Mouse (Mus musculus): Measurements from ENCODE around the gene Zdhhc5. TPM values are rescaled to one million over a fixed set of nuclear protein-coding genes. Genes with fewer than 3 reads are reported as not detected.

Zdhhc5 gene
- polyA plus RNA-seq (2015; fragmentation: Nextera tagmentation; extraction: Ambion mirVana): 17.7 and 18.9 TPM in 2 replicates

- Histone ChIP-seq H3K36me3 (ENCODE audit: control insufficient read depth, insufficient read depth) (peaks cover 12% of the 10 kb centered on the region), H3K4me3 (ENCODE audit: low read depth, low read length) (peak within 1 kb of the TSS; percentile 99), H3K27me3 (ENCODE audit: control insufficient read depth, insufficient read depth, low read depth, low read length) (no peaks in the 10 kb centered on the region), H3K4me2 (ENCODE audit: low read depth, low read length) (peak within 1 kb of the TSS; percentile 96), H3K27ac (ENCODE audit: low read length) (peak within 1 kb of the TSS; percentile 98), H3K4me1 (ENCODE audit: control insufficient read depth, low read depth, low read length) (peaks cover 22% of the 10 kb centered on the region), H3K9me3 (replicated peaks; ENCODE audit: control insufficient read depth, low read length) (no peaks in the 10 kb centered on the region), H3K9ac (ENCODE audit: low read depth, low read length) (peak within 1 kb of the TSS; percentile 99)
- peak; percentile 89 for ATAC-seq (ENCODE audit: low read depth)
- WGBS (ENCODE audit: insufficient replicate concordance): under 1% methylated on average over 106 of the region's 107 CpGs
These were observed at the start of gene Zdhhc5 for GRCm38 (mm10) chr2:84714811-84715561. Gene Zdhhc5 (minus strand): TSS chr2:84715180.

- Histone ChIP-seq H3K4me2 (ENCODE audit: low read depth, low read length) (no peak overlapping the region), H3K27me3 (ENCODE audit: control insufficient read depth, insufficient read depth, low read depth, low read length) (no peaks in the 10 kb centered on the region; the same call in 1 of the 2 replicates), H3K4me3 (ENCODE audit: low read depth, low read length) (no peak overlapping the region), H3K9ac (ENCODE audit: low read depth, low read length) (no peak overlapping the region), H3K9me3 (replicated peaks; ENCODE audit: control insufficient read depth, low read length) (no peaks in the 10 kb centered on the region), H3K36me3 (ENCODE audit: control insufficient read depth, insufficient read depth) (no peaks in the 10 kb centered on the region), H3K27ac (ENCODE audit: low read length) (no peak overlapping the region), H3K4me1 (ENCODE audit: control insufficient read depth, low read depth, low read length) (no peaks in the 10 kb centered on the region; the same call in 1 of the 2 replicates)
- ATAC-seq (ENCODE audit: low read depth): no peak
- 18% methylated on average over 1 of the region's 1 CpGs for WGBS (ENCODE audit: insufficient replicate concordance)
These were observed 47.8 kb upstream of the Zdhhc5 start for GRCm38 (mm10) chr2:84762818-84763217.

- H3K9me3 ChIP-seq (replicated peaks; ENCODE audit: control insufficient read depth, low read length): no peaks in the 10 kb centered on the region
- no peaks in the 10 kb centered on the region for H3K36me3 ChIP-seq (ENCODE audit: control insufficient read depth, insufficient read depth)
- H3K9ac ChIP-seq (ENCODE audit: low read depth, low read length): no peak overlapping the region
- 0 out of 2 replicates have a peak overlapping the region, but pooled peaks have one; percentile 30 for H3K27ac ChIP-seq (ENCODE audit: low read length)
- WGBS (ENCODE audit: insufficient replicate concordance): 47% methylated on average over 4 of the region's 4 CpGs
- no peaks in the 10 kb centered on the region; the same call in 1 of the 2 replicates for H3K4me1 ChIP-seq (ENCODE audit: control insufficient read depth, low read depth, low read length)
- H3K27me3 ChIP-seq (ENCODE audit: control insufficient read depth, insufficient read depth, low read depth, low read length): no peaks in the 10 kb centered on the region; the same call in 1 of the 2 replicates
- no peak overlapping the region for H3K4me3 ChIP-seq (ENCODE audit: low read depth, low read length)
- no peak overlapping the region for H3K4me2 ChIP-seq (ENCODE audit: low read depth, low read length)
- ATAC-seq (ENCODE audit: low read depth): no peak
These were observed 47.3 kb upstream of the Zdhhc5 start for GRCm38 (mm10) chr2:84762295-84762694.

GRCm38 (mm10) chr2:84761840-84762239 lies 46.9 kb upstream of the Zdhhc5 start:
- Histone ChIP-seq H3K36me3 (ENCODE audit: control insufficient read depth, insufficient read depth) (no peaks in the 10 kb centered on the region), H3K4me3 (ENCODE audit: low read depth, low read length) (no peak overlapping the region), H3K27ac (ENCODE audit: low read length) (peak overlapping the region; percentile 30; the same call in 1 of the 2 replicates), H3K4me1 (ENCODE audit: control insufficient read depth, low read depth, low read length) (no peaks in the 10 kb centered on the region; the same call in 1 of the 2 replicates), H3K4me2 (ENCODE audit: low read depth, low read length) (no peak overlapping the region), H3K9ac (ENCODE audit: low read depth, low read length) (no peak overlapping the region), H3K27me3 (ENCODE audit: control insufficient read depth, insufficient read depth, low read depth, low read length) (no peaks in the 10 kb centered on the region; the same call in 1 of the 2 replicates), H3K9me3 (replicated peaks; ENCODE audit: control insufficient read depth, low read length) (no peaks in the 10 kb centered on the region)
- peak; percentile 38; the same call in 1 of the 2 replicates for ATAC-seq (ENCODE audit: low read depth)
- 40% methylated on average over 1 of the region's 1 CpGs for WGBS (ENCODE audit: insufficient replicate concordance)

- Histone ChIP-seq H3K27me3 (ENCODE audit: control insufficient read depth, insufficient read depth, low read depth, low read length) (no peaks in the 10 kb centered on the region; the same call in 1 of the 2 replicates), H3K4me1 (ENCODE audit: control insufficient read depth, low read depth, low read length) (no peaks in the 10 kb centered on the region; the same call in 1 of the 2 replicates), H3K27ac (ENCODE audit: low read length) (peak overlapping the region; percentile 15; the same call in 1 of the 2 replicates), H3K9me3 (replicated peaks; ENCODE audit: control insufficient read depth, low read length) (no peaks in the 10 kb centered on the region), H3K9ac (ENCODE audit: low read depth, low read length) (no peak overlapping the region), H3K4me3 (ENCODE audit: low read depth, low read length) (no peak overlapping the region), H3K36me3 (ENCODE audit: control insufficient read depth, insufficient read depth) (no peaks in the 10 kb centered on the region), H3K4me2 (ENCODE audit: low read depth, low read length) (no peak overlapping the region)
- 58% methylated on average over 3 of the region's 3 CpGs for WGBS (ENCODE audit: insufficient replicate concordance)
- no peak for ATAC-seq (ENCODE audit: low read depth)
These were observed 46.3 kb upstream of the Zdhhc5 start for GRCm38 (mm10) chr2:84761309-84761708.

- Histone ChIP-seq H3K4me1 (ENCODE audit: control insufficient read depth, low read depth, low read length) (no peaks in the 10 kb centered on the region; the same call in 1 of the 2 replicates), H3K9me3 (replicated peaks; ENCODE audit: control insufficient read depth, low read length) (no peaks in the 10 kb centered on the region), H3K4me3 (ENCODE audit: low read depth, low read length) (no peak overlapping the region), H3K9ac (ENCODE audit: low read depth, low read length) (no peak overlapping the region), H3K4me2 (ENCODE audit: low read depth, low read length) (no peak overlapping the region), H3K36me3 (ENCODE audit: control insufficient read depth, insufficient read depth) (no peaks in the 10 kb centered on the region), H3K27me3 (ENCODE audit: control insufficient read depth, insufficient read depth, low read depth, low read length) (no peaks in the 10 kb centered on the region; the same call in 1 of the 2 replicates), H3K27ac (ENCODE audit: low read length) (no peak overlapping the region)
- 61% methylated on average over 8 of the region's 8 CpGs for WGBS (ENCODE audit: insufficient replicate concordance)
- no peak for ATAC-seq (ENCODE audit: low read depth)
These were observed 45.8 kb upstream of the Zdhhc5 start for GRCm38 (mm10) chr2:84760777-84761176.

GRCm38 (mm10) chr2:84758542-84759127 lies 43.7 kb upstream of the Zdhhc5 start:
- no peak overlapping the region for H3K9ac ChIP-seq (ENCODE audit: low read depth, low read length)
- WGBS (ENCODE audit: insufficient replicate concordance): 0% methylated on average over 2 of the region's 2 CpGs
- H3K4me1 ChIP-seq (ENCODE audit: control insufficient read depth, low read depth, low read length): no peaks in the 10 kb centered on the region; the same call in 1 of the 2 replicates
- ATAC-seq (ENCODE audit: low read depth): peak; percentile 31; the same call in 1 of the 2 replicates
- H3K4me2 ChIP-seq (ENCODE audit: low read depth, low read length): no peak overlapping the region
- H3K4me3 ChIP-seq (ENCODE audit: low read depth, low read length): no peak overlapping the region
- H3K36me3 ChIP-seq (ENCODE audit: control insufficient read depth, insufficient read depth): no peaks in the 10 kb centered on the region
- H3K27ac ChIP-seq (ENCODE audit: low read length): no peak overlapping the region
- H3K9me3 ChIP-seq (replicated peaks; ENCODE audit: control insufficient read depth, low read length): no peaks in the 10 kb centered on the region
- H3K27me3 ChIP-seq (ENCODE audit: control insufficient read depth, insufficient read depth, low read depth, low read length): no peaks in the 10 kb centered on the region; the same call in 1 of the 2 replicates

GRCm38 (mm10) chr2:84757026-84757682 lies 42.2 kb upstream of the Zdhhc5 start:
- H3K4me2 ChIP-seq (ENCODE audit: low read depth, low read length): no peak overlapping the region
- 58% methylated on average over 7 of the region's 7 CpGs for WGBS (ENCODE audit: insufficient replicate concordance)
- no peak overlapping the region for H3K4me3 ChIP-seq (ENCODE audit: low read depth, low read length)
- H3K9ac ChIP-seq (ENCODE audit: low read depth, low read length): no peak overlapping the region
- ATAC-seq (ENCODE audit: low read depth): no peak
- H3K4me1 ChIP-seq (ENCODE audit: control insufficient read depth, low read depth, low read length): no peaks in the 10 kb centered on the region; the same call in 1 of the 2 replicates
- H3K9me3 ChIP-seq (replicated peaks; ENCODE audit: control insufficient read depth, low read length): no peaks in the 10 kb centered on the region
- no peaks in the 10 kb centered on the region for H3K36me3 ChIP-seq (ENCODE audit: control insufficient read depth, insufficient read depth)
- no peaks in the 10 kb centered on the region; the same call in 1 of the 2 replicates for H3K27me3 ChIP-seq (ENCODE audit: control insufficient read depth, insufficient read depth, low read depth, low read length)
- H3K27ac ChIP-seq (ENCODE audit: low read length): 0 out of 2 replicates have a peak overlapping the region, but pooled peaks have one; percentile 17

Data from liver, embryonic 16.5 days (tissue).